Mouse (Mus musculus) megakaryocyte, embryonic 14.5 days (primary cell): ENCODE data around the gene Aftph. TPM values are rescaled to one million over a fixed set of nuclear protein-coding genes. Genes with fewer than 3 reads are reported as not detected.
"Not testable (repeated sequence)": the region's sequence is repeated elsewhere in the genome, so short reads cannot be mapped to it uniquely, and the experiment has no call there.

Experiments used
- H3K27me3 ChIP-seq: replicated peaks from 2 replicates; pipeline ENCODE3; 2012; ENCODE audit warnings: inconsistent platforms
- H3K36me3 ChIP-seq: replicated peaks from 2 replicates; pipeline ENCODE3; 2012; ENCODE audit warnings: low read length, inconsistent platforms, mixed read lengths
- H3K4me1 ChIP-seq: 2 replicates; pipeline ENCODE4 v1.6.1; 2012; ENCODE audit warnings: inconsistent platforms
- H3K4me3 ChIP-seq: replicated peaks from 2 replicates; pipeline ENCODE3; 2012; ENCODE audit warnings: moderate library complexity, mild to moderate bottlenecking, inconsistent platforms
- H3K9me3 ChIP-seq: 2 replicates; pipeline ENCODE4 v1.6.1; 2012; ENCODE audit warnings: inconsistent platforms
- FLI1 ChIP-seq: IDR thresholded peaks from 2 replicates; pipeline ENCODE4 v1.6.1; 2012; ENCODE audit warnings: low read length, inconsistent platforms, mixed read lengths
- GATA1 ChIP-seq: IDR thresholded peaks from 3 replicates; pipeline ENCODE4 v1.6.1; 2012; ENCODE audit warnings: mixed read lengths, low read length, inconsistent platforms, borderline replicate concordance
- polyA plus RNA-seq: library from polyadenylated mRNA; stranded (reverse); fragments of >175 nt; gene quantifications from 2 replicates; pipeline ENCODE4 v1.2.3, GENCODE M21; 2012; ENCODE audit warnings: low replicate concordance; ENCODE audit not compliant: insufficient read depth

The Aftph gene
- polyA plus RNA-seq, 1 experiment: 19.6 TPM

GRCm38 (mm10) chr11:20778298-20778697 is 36.9 kb upstream of the Aftph start:
- Histone ChIP-seq H3K27me3 (no peaks in the 10 kb centered on the region), H3K4me3 (peak overlapping the region; percentile 67), H3K9me3 (peaks cover 26% of the 10 kb centered on the region), H3K4me1 (peaks cover 76% of the 10 kb centered on the region), H3K36me3 (peaks cover 42% of the 10 kb centered on the region)
- TF ChIP-seq GATA1: peak; percentile 59; the same call in 1 of the 3 replicates
- TF ChIP-seq FLI1: no peak

- Histone ChIP-seq H3K36me3 (peaks cover 41% of the 10 kb centered on the region), H3K4me3 (no peak overlapping the region), H3K27me3 (no peaks in the 10 kb centered on the region), H3K4me1 (peaks cover 62% of the 10 kb centered on the region), H3K9me3 (peaks cover 27% of the 10 kb centered on the region)
- TF ChIP-seq GATA1 (no peak; the same call in 2 of the 3 replicates), FLI1 (no peak)
Measured at GRCm38 (mm10) chr11:20776668-20777067, 35.3 kb upstream of the Aftph start.

GRCm38 (mm10) chr11:20772642-20773041 is 31.3 kb upstream of the Aftph start:
- TF ChIP-seq FLI1 (no peak), GATA1 (no peak)
- peaks cover 32% of the 10 kb centered on the region for H3K9me3 ChIP-seq
- no peaks in the 10 kb centered on the region for H3K27me3 ChIP-seq
- peaks cover 26% of the 10 kb centered on the region for H3K4me1 ChIP-seq
- no peak overlapping the region for H3K4me3 ChIP-seq
- peaks cover 41% of the 10 kb centered on the region for H3K36me3 ChIP-seq

GRCm38 (mm10) chr11:20771827-20772226 is 30.4 kb upstream of the Aftph start:
- H3K4me3 ChIP-seq: peak overlapping the region; percentile 47
- H3K36me3 ChIP-seq: peaks cover 38% of the 10 kb centered on the region
- H3K4me1 ChIP-seq: peaks cover 18% of the 10 kb centered on the region
- H3K27me3 ChIP-seq: not testable (repeated sequence)
- peaks cover 32% of the 10 kb centered on the region for H3K9me3 ChIP-seq

- not testable (repeated sequence) for H3K4me3 ChIP-seq, H3K9me3 ChIP-seq, H3K36me3 ChIP-seq, H3K27me3 ChIP-seq, H3K4me1 ChIP-seq
Measured at GRCm38 (mm10) chr11:20761984-20762383, 20.6 kb upstream of the Aftph start.

GRCm38 (mm10) chr11:20750573-20750972 is 9.2 kb upstream of the Aftph start:
- H3K36me3 ChIP-seq: peaks cover 15% of the 10 kb centered on the region
- peaks cover 20% of the 10 kb centered on the region for H3K4me1 ChIP-seq
- H3K9me3 ChIP-seq: peaks cover 18% of the 10 kb centered on the region
- no peak overlapping the region for H3K4me3 ChIP-seq
- H3K27me3 ChIP-seq: no peaks in the 10 kb centered on the region
- TF ChIP-seq GATA1 (no peak), FLI1 (no peak)

- Histone ChIP-seq H3K36me3 (peaks cover 7% of the 10 kb centered on the region), H3K27me3 (no peaks in the 10 kb centered on the region), H3K4me3 (no peak overlapping the region), H3K9me3 (no peaks in the 10 kb centered on the region), H3K4me1 (peaks cover 40% of the 10 kb centered on the region)
- TF ChIP-seq GATA1 (no peak), FLI1 (no peak)
Measured at GRCm38 (mm10) chr11:20743353-20743752, 2.0 kb upstream of the Aftph start.

GRCm38 (mm10) chr11:20742361-20742897 is 1.0 kb upstream of the Aftph start:
- TF ChIP-seq FLI1: no peak
- peak; percentile 26; the same call in 1 of the 3 replicates for TF ChIP-seq GATA1
- Histone ChIP-seq H3K9me3 (no peaks in the 10 kb centered on the region), H3K27me3 (no peaks in the 10 kb centered on the region), H3K4me3 (peak overlapping the region; percentile 97), H3K36me3 (peaks cover 16% of the 10 kb centered on the region), H3K4me1 (peaks cover 49% of the 10 kb centered on the region)

GRCm38 (mm10) chr11:20740481-20741200 is 748 bp downstream of the Aftph start:
- Histone ChIP-seq H3K4me3 (peak overlapping the region; percentile 97), H3K4me1 (peaks cover 57% of the 10 kb centered on the region), H3K9me3 (no peaks in the 10 kb centered on the region), H3K36me3 (peaks cover 32% of the 10 kb centered on the region), H3K27me3 (no peaks in the 10 kb centered on the region)
- TF ChIP-seq FLI1 (no peak), GATA1 (no peak)

GRCm38 (mm10) chr11:20734066-20734465 is 7.3 kb downstream of the Aftph start:
- no peaks in the 10 kb centered on the region for H3K27me3 ChIP-seq
- no peaks in the 10 kb centered on the region for H3K9me3 ChIP-seq
- no peak for TF ChIP-seq GATA1
- no peak for TF ChIP-seq FLI1
- no peak overlapping the region for H3K4me3 ChIP-seq
- peaks cover 92% of the 10 kb centered on the region for H3K4me1 ChIP-seq
- peaks cover 86% of the 10 kb centered on the region for H3K36me3 ChIP-seq

GRCm38 (mm10) chr11:20733486-20734030 is 7.8 kb downstream of the Aftph start:
- no peak for TF ChIP-seq FLI1
- TF ChIP-seq GATA1: no peak
- peaks cover 84% of the 10 kb centered on the region for H3K36me3 ChIP-seq
- no peaks in the 10 kb centered on the region for H3K9me3 ChIP-seq
- peak overlapping the region; percentile 65 for H3K4me3 ChIP-seq
- H3K4me1 ChIP-seq: peaks cover 87% of the 10 kb centered on the region
- H3K27me3 ChIP-seq: no peaks in the 10 kb centered on the region
